Mouse (Mus musculus): ENCODE results near the gene Gm11273. TPM values are rescaled to one million over a fixed set of nuclear protein-coding genes. Genes with fewer than 3 reads are reported as not detected.

Gm11273 gene
- polyA plus RNA-seq (2015; fragmentation: Nextera tagmentation; extraction: Ambion mirVana) = 9.9 and 11.1 TPM in 2 replicates

GRCm38 (mm10) chr13:21501182-21501581, at the start of gene Gm11273:
TSS of gene Gm11273 (minus strand) at chr13:21501418.

DNA sequence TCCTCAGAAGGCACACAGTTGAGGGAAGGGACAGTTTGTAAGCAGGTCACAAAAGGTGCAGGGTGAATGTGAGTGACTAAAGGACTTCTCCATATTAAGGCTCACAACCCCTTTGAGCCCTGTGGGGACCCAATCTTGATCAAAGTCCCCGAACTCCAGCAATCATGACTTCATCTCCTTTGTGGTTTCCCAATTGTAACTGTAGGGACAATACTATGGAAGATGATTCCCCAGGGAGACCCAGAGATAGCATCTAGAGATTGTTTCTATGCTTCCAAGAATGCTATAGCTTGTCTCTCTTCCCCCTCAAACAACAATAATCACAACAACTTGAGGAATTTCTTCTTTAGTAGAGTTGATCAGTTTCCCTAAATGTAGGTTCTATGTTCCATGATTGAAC, 41.5 kb upstream of the Gm11273 start, which contains the start of gene Olfr1366:
Olfr1366 (minus strand) TSS at position 101 of the 400 bp plus-strand sequence.

DNA sequence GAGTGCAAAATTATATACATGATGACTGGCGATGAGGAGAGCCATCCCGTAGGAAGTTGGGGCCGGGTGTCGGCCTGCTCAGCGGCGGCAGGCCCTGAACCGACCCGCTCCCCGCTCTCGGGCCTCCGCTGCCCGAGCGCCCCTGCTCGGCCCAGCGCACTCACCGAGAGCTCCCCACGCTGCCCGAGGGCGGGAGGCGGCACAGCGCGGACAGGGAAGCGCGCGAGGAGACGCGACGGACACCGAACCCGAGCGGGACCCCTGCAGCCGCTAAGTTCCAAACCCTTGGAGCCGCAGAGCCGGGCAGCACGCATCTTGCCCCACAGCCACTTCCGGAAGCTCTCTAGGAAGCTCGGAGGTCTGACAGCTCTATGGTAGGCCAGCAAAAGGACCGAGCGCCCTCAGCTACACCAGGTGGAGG, 29.6 kb upstream of the Gm11273 start, which contains the start of gene Zkscan8:
Zkscan8 (minus strand) TSS at position 340 of the 421 bp plus-strand sequence.

DNA sequence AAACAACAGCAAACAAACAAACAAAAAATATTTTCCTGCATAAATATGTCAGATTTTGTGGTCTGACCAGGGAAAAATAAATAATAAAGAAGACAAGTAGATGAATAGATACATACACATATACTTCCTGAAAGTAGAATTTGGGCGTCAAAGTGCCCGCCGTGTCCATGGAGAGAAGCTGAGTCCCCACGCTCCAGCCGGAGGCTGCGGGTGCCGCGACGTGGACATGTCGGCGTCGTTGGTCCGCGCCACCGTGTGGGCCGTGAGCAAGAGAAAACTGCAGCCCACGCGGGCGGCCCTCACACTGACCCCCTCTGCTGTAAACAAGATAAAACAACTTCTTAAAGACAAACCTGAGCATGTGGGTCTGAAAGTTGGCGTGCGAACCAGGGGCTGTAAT, 6.1 kb downstream of the Gm11273 start, which contains the start of gene AK157302:
AK157302 (plus strand) TSS at position 144 of the 400 bp plus-strand sequence.

GRCm38 (mm10) chr13:21478759-21479670, 22.2 kb downstream of the Gm11273 start, which contains the start of the genes Zkscan4 and Gm10065:
TSS of gene Zkscan4 (plus strand) at chr13:21478907.
TSS of gene Gm10065 (minus strand) at chr13:21479441.

GRCm38 (mm10) chr13:21468061-21469019, 32.9 kb downstream of the Gm11273 start, which contains the start of gene Nkapl:
TSS of gene Nkapl (minus strand) at chr13:21468509.

GRCm38 (mm10) chr13:21453449-21453848, 47.8 kb downstream of the Gm11273 start, which contains the start of gene Zscan26:
TSS of gene Zscan26 (minus strand) at chr13:21453730.

Other genes starting within 250 kb of the Gm11273 start
- gene Gpx5, start 208.7 kb downstream of the Gm11273 start, polyA plus RNA-seq (2015; fragmentation: Nextera tagmentation; extraction: Ambion mirVana) = not detected in 2 replicates
- gene Gpx6, start 189.3 kb downstream of the Gm11273 start, polyA plus RNA-seq (2015; fragmentation: Nextera tagmentation; extraction: Ambion mirVana) = not detected in 2 replicates
- not detected in 2 replicates for gene Olfr1367, start 154.5 kb downstream of the Gm11273 start, polyA plus RNA-seq (2015; fragmentation: Nextera tagmentation; extraction: Ambion mirVana)
- gene Zscan12, start 138.6 kb downstream of the Gm11273 start, polyA plus RNA-seq (2015; fragmentation: Nextera tagmentation; extraction: Ambion mirVana) = 4.6 and 4.9 TPM in 2 replicates
- 33.7 and 34.0 TPM in 2 replicates for gene Zkscan3, start 98.7 kb downstream of the Gm11273 start, polyA plus RNA-seq (2015; fragmentation: Nextera tagmentation; extraction: Ambion mirVana)
- 0.63 and 0.66 TPM in 2 replicates for gene Pgbd1, start 60.4 kb downstream of the Gm11273 start, polyA plus RNA-seq (2015; fragmentation: Nextera tagmentation; extraction: Ambion mirVana)
- 19.5 and 20.3 TPM in 2 replicates for gene Zscan26, start 47.7 kb downstream of the Gm11273 start, polyA plus RNA-seq (2015; fragmentation: Nextera tagmentation; extraction: Ambion mirVana)
- gene Nkapl, start 32.9 kb downstream of the Gm11273 start, polyA plus RNA-seq (2015; fragmentation: Nextera tagmentation; extraction: Ambion mirVana) = 2.1 TPM in 2 replicates
- 1.2 and 2.0 TPM in 2 replicates for gene Zkscan4, start 22.5 kb downstream of the Gm11273 start, polyA plus RNA-seq (2015; fragmentation: Nextera tagmentation; extraction: Ambion mirVana)
- gene Gm10065, start 22.0 kb downstream of the Gm11273 start, polyA plus RNA-seq (2015; fragmentation: Nextera tagmentation; extraction: Ambion mirVana) = not detected in 2 replicates
- 0.33 and 0.37 TPM in 2 replicates for gene AK157302, start 6.2 kb downstream of the Gm11273 start, polyA plus RNA-seq (2015; fragmentation: Nextera tagmentation; extraction: Ambion mirVana)
- gene Zkscan8, start 29.7 kb upstream of the Gm11273 start, polyA plus RNA-seq (2015; fragmentation: Nextera tagmentation; extraction: Ambion mirVana) = 2.0 and 2.8 TPM in 2 replicates
- 0.13 TPM in 1 of 2 replicates, not detected in the other for gene Olfr1366, start 41.4 kb upstream of the Gm11273 start, polyA plus RNA-seq (2015; fragmentation: Nextera tagmentation; extraction: Ambion mirVana)
- gene Olfr1535, start 58.5 kb upstream of the Gm11273 start, polyA plus RNA-seq (2015; fragmentation: Nextera tagmentation; extraction: Ambion mirVana) = not detected in 2 replicates
- not detected in 2 replicates for gene Olfr1364, start 80.3 kb upstream of the Gm11273 start, polyA plus RNA-seq (2015; fragmentation: Nextera tagmentation; extraction: Ambion mirVana)
- gene Olfr1362, start 112.6 kb upstream of the Gm11273 start, polyA plus RNA-seq (2015; fragmentation: Nextera tagmentation; extraction: Ambion mirVana) = not detected in 2 replicates
- not detected in 2 replicates for gene Olfr11, start 141.1 kb upstream of the Gm11273 start, polyA plus RNA-seq (2015; fragmentation: Nextera tagmentation; extraction: Ambion mirVana)
- not detected in 2 replicates for gene Olfr1361, start 162.0 kb upstream of the Gm11273 start, polyA plus RNA-seq (2015; fragmentation: Nextera tagmentation; extraction: Ambion mirVana)
- gene Olfr1360, start 176.0 kb upstream of the Gm11273 start, polyA plus RNA-seq (2015; fragmentation: Nextera tagmentation; extraction: Ambion mirVana) = not detected in 2 replicates
- not detected in 2 replicates for gene Olfr1359, start 196.7 kb upstream of the Gm11273 start, polyA plus RNA-seq (2015; fragmentation: Nextera tagmentation; extraction: Ambion mirVana)
- gene Hist1h2bl, start 214.7 kb upstream of the Gm11273 start, polyA plus RNA-seq (2015; fragmentation: Nextera tagmentation; extraction: Ambion mirVana) = 1.2 TPM in 1 of 2 replicates, not detected in the other
- 3.3 and 6.2 TPM in 2 replicates for gene Hist1h2ai, start 215.0 kb upstream of the Gm11273 start, polyA plus RNA-seq (2015; fragmentation: Nextera tagmentation; extraction: Ambion mirVana)
- 1.3 and 3.8 TPM in 2 replicates for gene Hist1h3h, start 216.2 kb upstream of the Gm11273 start, polyA plus RNA-seq (2015; fragmentation: Nextera tagmentation; extraction: Ambion mirVana)
- gene Hist1h2bm, start 220.6 kb upstream of the Gm11273 start, polyA plus RNA-seq (2015; fragmentation: Nextera tagmentation; extraction: Ambion mirVana) = 0.61 and 1.5 TPM in 2 replicates
- gene Hist1h4j, start 233.6 kb upstream of the Gm11273 start, polyA plus RNA-seq (2015; fragmentation: Nextera tagmentation; extraction: Ambion mirVana) = 0.85 and 1.5 TPM in 2 replicates
- gene Hist1h4k, start 249.1 kb upstream of the Gm11273 start, polyA plus RNA-seq (2015; fragmentation: Nextera tagmentation; extraction: Ambion mirVana) = 1.3 and 2.3 TPM in 2 replicates

All from urinary bladder, postnatal 0 days (tissue).